Mouse (Mus musculus) small intestine, adult 2 months (tissue): ENCODE results near the gene Khsrp. TPM values are rescaled to one million over a fixed set of nuclear protein-coding genes. Genes with fewer than 3 reads are reported as not detected.

Experiments
- H3K27ac ChIP-seq: fragments of 200-500 bp; 2 replicates; pipeline ENCODE4 v1.5.1; 2012; ENCODE audit warnings: low read depth, low read length, control low read depth, inconsistent platforms; ENCODE audit not compliant: insufficient read depth
- H3K27me3 ChIP-seq: fragments of 200-500 bp; 2 replicates; pipeline ENCODE4 v1.6.1; 2012; ENCODE audit warnings: mild to moderate bottlenecking, moderate library complexity, low read length, inconsistent platforms; ENCODE audit not compliant: control insufficient read depth, insufficient read depth
- H3K36me3 ChIP-seq: fragments of 200-500 bp; 2 replicates; pipeline ENCODE4 v1.6.1; 2012; ENCODE audit warnings: mild to moderate bottlenecking, low read length, control low read depth, inconsistent platforms; ENCODE audit not compliant: control insufficient read depth, insufficient read depth
- H3K4me1 ChIP-seq: fragments of 200-500 bp; 2 replicates; pipeline ENCODE4 v1.6.1; 2012; ENCODE audit warnings: low read length, inconsistent platforms, mixed read lengths; ENCODE audit not compliant: control insufficient read depth, insufficient read depth, insufficient read length
- H3K4me3 ChIP-seq: fragments of 200-500 bp; 2 replicates; pipeline ENCODE4 v1.5.1; 2012; ENCODE audit warnings: low read depth, mild to moderate bottlenecking, control low read depth, inconsistent platforms, low read length, moderate library complexity
- CTCF ChIP-seq: fragments of 200-500 bp; IDR thresholded peaks from 2 replicates; pipeline ENCODE4 v1.5.1; 2012; ENCODE audit warnings: low read depth, mild to moderate bottlenecking, control low read depth, inconsistent platforms, low read length, moderate library complexity, mixed read lengths; ENCODE audit not compliant: insufficient replicate concordance, insufficient read length; ENCODE audit errors: extremely low read depth
- POLR2A ChIP-seq: fragments of 200-500 bp; IDR thresholded peaks from 2 replicates; pipeline ENCODE4 v1.6.1; 2012; ENCODE audit warnings: low read depth, mild to moderate bottlenecking, control low read depth, inconsistent platforms, low read length, moderate library complexity
- WGBS: fragments of 180-500 bp; shearing (Covaris S2); methylation state at CpG from one replicate; pipeline ENCODE4 v1.1.7; 2018; 5-methylcytosine and 5-hydroxymethylcytosine counted together
- polyA plus RNA-seq: library from polyadenylated mRNA; depleted of rRNA; stranded (reverse); fragments of >200 nt; gene quantifications from 2 replicates; pipeline ENCODE4 v1.2.3, GENCODE M21; 2012

Gene Khsrp
- polyA plus RNA-seq, 1 experiment, result 66.4 TPM

- H3K36me3 ChIP-seq, result peaks cover 51% of the 10 kb centered on the region
Measured at GRCm38 (mm10) chr17:57027471-57027870, 3.9 kb downstream of the Khsrp start.

DNA sequence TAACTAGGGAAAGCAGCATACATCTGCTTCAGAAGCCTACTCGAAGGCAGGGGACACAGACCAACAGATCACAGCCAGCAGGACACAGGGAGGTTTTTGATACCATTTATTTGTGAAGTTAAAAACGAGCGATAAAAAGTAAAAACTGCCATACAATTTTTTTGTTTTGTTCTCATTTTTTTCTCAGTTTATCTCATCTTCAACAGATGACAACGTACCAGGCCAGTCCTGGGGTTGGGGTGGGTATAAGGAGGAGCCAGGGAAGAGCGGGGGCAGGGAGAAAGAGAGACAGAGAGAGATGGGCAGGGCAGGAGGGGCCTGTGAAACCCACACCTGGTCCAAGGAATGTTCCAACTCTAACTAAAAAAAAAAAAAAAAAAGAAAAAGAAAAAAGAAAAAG, 10.4 kb downstream of the Khsrp start:
- peaks cover 41% of the 10 kb centered on the region for H3K36me3 ChIP-seq
- H3K4me3 ChIP-seq, result no peak overlapping the region
- no peak for TF ChIP-seq CTCF
- TF ChIP-seq POLR2A, result no peak
- no peaks in the 10 kb centered on the region for H3K4me1 ChIP-seq
- WGBS, result 82% methylated on average over 5 of the region's 5 CpGs
- H3K27ac ChIP-seq, result no peak overlapping the region
- H3K27me3 ChIP-seq, result no peaks in the 10 kb centered on the region

More at GRCm38 (mm10) chr17:57027471-57027870, 3.9 kb downstream of the Khsrp start:
- Histone ChIP-seq H3K4me3 (no peak overlapping the region), H3K27me3 (no peaks in the 10 kb centered on the region), H3K27ac (no peak overlapping the region), H3K4me1 (peaks cover 9% of the 10 kb centered on the region)
- WGBS, result 80% methylated on average over 4 of the region's 4 CpGs
- TF ChIP-seq POLR2A (no peak), CTCF (no peak)

GRCm38 (mm10) chr17:57019693-57020092, 11.6 kb downstream of the Khsrp start:
- Histone ChIP-seq H3K27me3 (no peaks in the 10 kb centered on the region), H3K27ac (no peak overlapping the region), H3K36me3 (peaks cover 29% of the 10 kb centered on the region), H3K4me1 (no peaks in the 10 kb centered on the region), H3K4me3 (no peak overlapping the region)
- WGBS, result 80% methylated on average over 2 of the region's 2 CpGs
- TF ChIP-seq CTCF, result no peak

DNA sequence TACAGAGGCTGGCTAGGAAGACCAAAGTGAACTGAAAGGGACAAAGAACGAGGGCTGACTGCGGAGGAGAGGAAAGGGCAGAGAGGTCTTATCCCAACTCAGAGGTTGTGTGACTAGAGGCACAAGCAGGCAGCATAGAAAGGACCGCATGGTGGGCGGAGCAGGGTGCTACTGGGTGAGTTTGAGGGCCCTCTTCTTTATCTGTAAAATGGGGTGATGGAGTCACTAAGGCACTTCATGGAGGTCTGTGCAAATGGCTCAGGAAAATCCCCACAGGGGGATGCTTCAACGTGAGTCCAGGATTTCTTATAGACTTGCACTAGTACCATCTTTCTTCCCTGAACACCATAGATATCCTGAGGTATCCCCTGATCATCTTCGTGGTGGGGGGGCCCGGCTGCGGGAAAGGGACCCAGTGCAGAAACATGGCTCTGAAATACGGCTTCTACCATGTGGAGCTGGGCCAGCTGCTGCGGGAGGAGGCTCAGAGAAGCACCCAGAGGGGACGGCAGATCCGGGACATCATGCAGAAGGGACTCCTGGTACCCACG, 19.0 kb downstream of the Khsrp start:
- 80% methylated on average over 13 of the region's 13 CpGs for WGBS
- TF ChIP-seq POLR2A, result no peak
- no peak for TF ChIP-seq CTCF
- H3K36me3 ChIP-seq, result peaks cover 10% of the 10 kb centered on the region
- peaks cover 7% of the 10 kb centered on the region; the same call in 1 of the 2 replicates for H3K4me1 ChIP-seq
- H3K27ac ChIP-seq, result no peak overlapping the region
- H3K27me3 ChIP-seq, result no peaks in the 10 kb centered on the region
- no peak overlapping the region for H3K4me3 ChIP-seq

DNA sequence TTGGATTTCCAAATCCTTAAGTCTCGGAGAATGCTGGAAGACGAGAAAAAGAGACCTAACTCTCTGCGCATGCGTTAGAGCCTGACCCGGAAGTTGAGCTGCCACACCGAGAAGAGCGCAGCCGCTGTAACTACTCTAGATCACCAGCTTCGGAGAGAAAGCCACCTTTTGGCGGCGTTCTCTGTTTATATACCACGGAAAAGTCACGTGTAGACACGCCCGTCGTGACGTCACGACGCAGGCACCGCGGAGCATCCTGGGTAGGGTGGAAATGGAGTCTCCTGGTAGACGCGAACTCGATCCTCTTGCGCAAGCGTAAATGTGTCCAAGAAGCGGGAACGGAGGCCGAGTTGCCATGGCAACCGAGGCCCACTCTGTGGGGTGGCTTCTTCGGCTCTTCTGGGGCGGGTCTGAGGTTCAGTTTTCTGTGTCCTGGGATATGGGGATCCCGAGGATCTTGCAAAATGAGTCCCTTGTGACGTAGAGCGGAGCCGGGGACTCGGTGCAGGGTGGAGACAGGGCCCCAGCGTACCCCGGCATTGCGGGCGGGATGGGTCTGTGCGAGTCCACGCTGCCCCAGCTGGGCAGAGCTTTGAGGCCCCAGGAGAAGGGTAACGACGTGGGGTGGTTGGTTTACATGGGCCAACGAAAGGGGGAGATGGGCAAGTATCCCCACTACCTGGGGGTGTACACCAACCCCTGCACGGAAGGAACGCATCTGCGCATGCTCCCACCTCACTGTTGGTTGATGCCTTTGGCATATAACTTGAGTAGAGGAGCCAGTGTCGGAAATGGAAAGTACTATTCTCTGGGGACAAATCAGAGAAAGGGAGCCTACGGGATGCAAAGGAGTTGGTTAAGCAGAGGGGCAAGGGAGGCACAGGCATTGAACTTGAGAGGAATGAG, 19.8 kb downstream of the Khsrp start, which contains the start of the genes Gtf2f1 and Gm17949:
Gtf2f1 (minus strand) TSS at position 53 of the 906 bp plus-strand sequence.
Gm17949 (plus strand) TSS at position 234 of the 906 bp plus-strand sequence.
- peak; percentile 99 for TF ChIP-seq POLR2A
- no peak for TF ChIP-seq CTCF
- Histone ChIP-seq H3K27me3 (no peaks in the 10 kb centered on the region), H3K36me3 (peaks cover 18% of the 10 kb centered on the region), H3K4me1 (peaks cover 7% of the 10 kb centered on the region; the same call in 1 of the 2 replicates), H3K4me3 (peak within 1 kb of the TSS; percentile 81), H3K27ac (peak within 1 kb of the TSS; percentile 63)
- 1% methylated on average over 51 of the region's 51 CpGs for WGBS

GRCm38 (mm10) chr17:57010911-57011235, 20.4 kb downstream of the Khsrp start:
- H3K27me3 ChIP-seq, result no peaks in the 10 kb centered on the region
- H3K36me3 ChIP-seq, result peaks cover 24% of the 10 kb centered on the region
- 0% methylated on average over 19 of the region's 19 CpGs for WGBS
- H3K4me1 ChIP-seq, result peaks cover 7% of the 10 kb centered on the region; the same call in 1 of the 2 replicates
- H3K4me3 ChIP-seq, result peak overlapping the region; percentile 81
- peak overlapping the region; percentile 63 for H3K27ac ChIP-seq
- no peak for TF ChIP-seq CTCF
- no peak for TF ChIP-seq POLR2A
